Comparison of ENCODE assay signal across 9 mouse cellular contexts in genomic region chr6:38662714-38663615, GRCm38 (mm10). TPM values are rescaled to one million over a fixed set of nuclear protein-coding genes. Genes with fewer than 3 reads are reported as not detected.
DNase-seq lines count a peak whose midpoint lies in the region; ATAC-seq and TF ChIP-seq lines count a peak whose summit lies in the region.
"Had no signal": no experiment of that assay in that cellular context is flagged by ENCODE, and none has a peak within 500 bp of the region (broad histone marks: within the 10 kb centered on the region; RNA-seq: fewer than 3 reads in every experiment).

Clec2l (plus strand) TSS chr6:38663069.

- H3K4me2 ChIP-seq in lung, postnatal 0 days (replicated peaks; ENCODE audit: low read depth, low read length): peak within 1 kb of the TSS; percentile 93

- peak within 1 kb of the TSS; percentile 81 for H3K27ac ChIP-seq in layer of hippocampus, adult 2 months
- H3K27ac ChIP-seq in lung, postnatal 0 days (ENCODE audit: low read length): no peak within 1 kb of the TSS

- 2% methylated on average over 84 of the region's 84 CpGs for WGBS in lung, adult 2 months
- 3% methylated on average over 66 of the region's 84 CpGs for WGBS in lung, postnatal 0 days

- H3K9me3 ChIP-seq in lung, postnatal 0 days (ENCODE audit: low read length): no peaks in the 10 kb centered on the region

- no peak within 1 kb of the TSS for H3K9ac ChIP-seq in lung, postnatal 0 days (replicated peaks; ENCODE audit: low read depth)

- no peaks in the 10 kb centered on the region for H3K36me3 ChIP-seq in lung, postnatal 0 days (ENCODE audit: insufficient read depth, low read length)

- H3K4me3 ChIP-seq in lung, adult 2 months (replicated peaks; ENCODE audit: extremely low read depth, low read depth, low read length): peak within 1 kb of the TSS; percentile 4
- peak within 1 kb of the TSS; percentile 70 for H3K4me3 ChIP-seq in layer of hippocampus, adult 2 months
- peak within 1 kb of the TSS; percentile 46 for H3K4me3 ChIP-seq in lung, postnatal 0 days (ENCODE audit: low read depth, low read length)

- peak; percentile 67 for ATAC-seq in lung, postnatal 0 days
- no peak for ATAC-seq in activated CD4-positive, CD25-positive, alpha-beta regulatory T cell, adult 4 months

- H3K4me1 ChIP-seq in lung, adult 2 months (ENCODE audit: control insufficient read depth, insufficient read depth, low read length): no peaks in the 10 kb centered on the region
- H3K4me1 ChIP-seq in lung, postnatal 0 days (ENCODE audit: insufficient read depth, low read depth, low read length): 0 out of 2 replicates have a peak, but pooled peaks cover 4% of the 10 kb centered on the region

- TF ChIP-seq EP300 in lung, postnatal 0 days (IDR thresholded peaks at IDR 0.05): no peak

- TF ChIP-seq POLR2A in lung, adult 2 months (IDR thresholded peaks at IDR 0.05; ENCODE audit: borderline replicate concordance, extremely low read depth, low read depth, low read length): no peak

- no peak for TF ChIP-seq CTCF in lung, adult 2 months (IDR thresholded peaks at IDR 0.05; ENCODE audit: insufficient read depth, low read length)
- no peak for TF ChIP-seq CTCF in layer of hippocampus, adult 2 months (conservative IDR thresholded peaks at IDR 0.05)
- TF ChIP-seq CTCF in lung, postnatal 0 days (IDR thresholded peaks at IDR 0.05): no peak

- H3K27me3 ChIP-seq in lung, postnatal 0 days (replicated peaks; ENCODE audit: insufficient read depth, low read length): peaks cover 15% of the 10 kb centered on the region

- DNase-seq in lung, adult 2 months: no peak
- DNase-seq in lung, adult 18-20 months: no peak
- DNase-seq in cerebellum, postnatal 10 days: peak; percentile 71 to 80
- peak; percentile 29 for DNase-seq in gastrocnemius, postnatal 25 days
- DNase-seq in layer of hippocampus, adult 2 months (ENCODE audit: low spot score in 2 of 2): peak; percentile 20 to 44
- DNase-seq in lung, postnatal 0 days (ENCODE audit: low spot score): peak; percentile 22
- peak; percentile 62 for DNase-seq in retina, postnatal 7 days (ENCODE audit: low read depth, low spot score)

RNA-seq across cellular contexts. Expression of gene Clec2l, which starts in this region (rescaled TPM):
- polyA plus RNA-seq in lung, adult 2 months (2012; rRNA removed): 0.50 and 1.1 TPM in 2 replicates
- under 1 TPM; 0.19 to 0.64 TPM for total RNA-seq in gastrocnemius, postnatal 25 days (2021)
- 10 to 100 TPM; 52.1 to 59.8 TPM for total RNA-seq in layer of hippocampus, adult 2 months (2021)
- polyA plus RNA-seq in lung, postnatal 0 days (2015; fragmentation: Nextera tagmentation; extraction: Ambion mirVana): 1.1 and 1.6 TPM in 2 replicates
- not detected for polyA plus RNA-seq in activated CD4-positive, CD25-positive, alpha-beta regulatory T cell, adult 4 months (2017; shearing (Covaris generic))
- total RNA-seq: neutrophil, adult 5-6 weeks had no signal

Comparison
In these comparisons a context has a peak if more than half of its experiments do, and no peak if none do; other contexts are left out.
1. RNA of gene Clec2l (total RNA-seq): 52.1 to 59.8 TPM in layer of hippocampus, adult 2 months; 0.19 to 0.64 TPM in gastrocnemius, postnatal 25 days; every median in the first group is over 10 times any median in the second.
2. DNase-seq: peak in cerebellum, postnatal 10 days (2 of 2), layer of hippocampus, adult 2 months (2 of 2), lung, postnatal 0 days (single experiment) and retina, postnatal 7 days (single experiment); none in lung, adult 2 months (single experiment) and lung, adult 18-20 months (0 of 2).
3. Peak in DNase-seq in gastrocnemius, postnatal 25 days; RNA of the gene not detected or under 1 TPM.
4. H3K4me3 ChIP-seq: peak in every context shown above with its lines; median percentile 70 in layer of hippocampus, adult 2 months; 46 in lung, postnatal 0 days; 4 in lung, adult 2 months.